8 mouse cellular contexts compared by ENCODE assay signal in the genomic region with DNA sequence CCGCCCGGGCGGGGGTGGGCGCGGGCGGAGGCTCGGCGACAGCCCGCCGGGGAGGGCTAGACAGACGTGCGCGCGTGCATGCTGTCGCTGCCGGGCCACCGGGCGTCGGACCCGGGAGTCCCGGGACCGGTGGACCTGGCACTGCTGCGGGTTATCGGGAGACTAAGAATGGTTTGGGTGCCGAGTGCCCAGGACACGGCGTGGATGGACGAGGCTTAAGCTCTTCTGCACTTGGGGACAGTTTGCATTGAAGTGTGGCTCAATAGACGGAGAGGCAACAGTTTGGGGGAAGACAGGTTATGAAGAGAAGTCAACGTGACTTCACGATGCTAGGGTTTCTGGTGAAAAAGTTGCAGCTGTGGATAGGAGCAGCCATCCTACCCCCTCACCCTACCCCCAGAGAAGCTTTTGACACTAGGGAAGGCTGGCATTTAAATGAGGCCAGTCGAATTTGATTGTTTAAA. TPM values are rescaled to one million over a fixed set of nuclear protein-coding genes. Genes with fewer than 3 reads are reported as not detected.
DNase-seq lines count a peak whose midpoint lies in the region; ATAC-seq and TF ChIP-seq lines count a peak whose summit lies in the region.

No protein-coding gene starts in this region.

- peak; percentile 54 for DNase-seq in embryo, embryonic 10.5 days (ENCODE audit: low spot score)
- DNase-seq in embryo, embryonic 9.5 days (ENCODE audit: extremely low spot score): no peak
- DNase-seq in spleen, adult 2 months (ENCODE audit: low read depth in 1 of 2, low spot score in 2 of 2): no peak
- DNase-seq in spleen, adult 12 weeks (ENCODE audit: low spot score): no peak
- no peak for DNase-seq in forebrain, embryonic 11.5 days (ENCODE audit: low spot score)
- DNase-seq in gastrocnemius, adult 8-10 months (ENCODE audit: low spot score in 2 of 2): no peak

- no peak for ATAC-seq in forebrain, embryonic 11.5 days (replicated peaks; ENCODE audit: low FRiP score)
- ATAC-seq in limb, embryonic 12.5 days (ENCODE audit: insufficient number of reproducible peaks, insufficient read depth, low FRiP score, low TSS enrichment, low read depth): no peak
- ATAC-seq in neural tube, embryonic 13.5 days (ENCODE audit: low read depth): no peak

- TF ChIP-seq CTCF in spleen, adult 2 months (IDR thresholded peaks at IDR 0.05; ENCODE audit: extremely low read depth, insufficient read depth, insufficient read length, insufficient replicate concordance): no peak

- H3K9ac ChIP-seq in forebrain, embryonic 11.5 days (ENCODE audit: low read length): peak overlapping the region; percentile 90
- H3K9ac ChIP-seq in limb, embryonic 12.5 days (replicated peaks): peak overlapping the region; percentile 95
- H3K9ac ChIP-seq in neural tube, embryonic 13.5 days: peak overlapping the region; percentile 92

- H3K4me1 ChIP-seq in spleen, adult 2 months (ENCODE audit: control insufficient read depth, insufficient read depth, insufficient read length): peaks cover 8% of the 10 kb centered on the region
- H3K4me1 ChIP-seq in forebrain, embryonic 11.5 days (replicated peaks; ENCODE audit: control insufficient read depth, insufficient read depth, low read length): peaks cover 7% of the 10 kb centered on the region; the same call in 1 of the 2 replicates
- peaks cover 33% of the 10 kb centered on the region for H3K4me1 ChIP-seq in limb, embryonic 12.5 days (replicated peaks)
- peaks cover 58% of the 10 kb centered on the region for H3K4me1 ChIP-seq in neural tube, embryonic 13.5 days (replicated peaks)

- H3K27ac ChIP-seq in spleen, adult 2 months (ENCODE audit: insufficient read depth, low read length): no peak overlapping the region
- H3K27ac ChIP-seq in forebrain, embryonic 11.5 days (ENCODE audit: low read depth, low read length): peak overlapping the region; percentile 89
- peak overlapping the region; percentile 93 for H3K27ac ChIP-seq in limb, embryonic 12.5 days
- peak overlapping the region; percentile 97 for H3K27ac ChIP-seq in neural tube, embryonic 13.5 days (replicated peaks)

- peak overlapping the region; percentile 73 for H3K4me2 ChIP-seq in forebrain, embryonic 11.5 days (ENCODE audit: low read depth, low read length, severe bottlenecking)
- H3K4me2 ChIP-seq in limb, embryonic 12.5 days: peak overlapping the region; percentile 72
- peak overlapping the region; percentile 76 for H3K4me2 ChIP-seq in neural tube, embryonic 13.5 days

- peak overlapping the region; percentile 66 for H3K4me3 ChIP-seq in spleen, adult 2 months (ENCODE audit: extremely low read depth, insufficient read depth, insufficient read length)
- peak overlapping the region; percentile 87 for H3K4me3 ChIP-seq in forebrain, embryonic 11.5 days (ENCODE audit: low read depth, low read length)
- peak overlapping the region; percentile 96 for H3K4me3 ChIP-seq in limb, embryonic 12.5 days (replicated peaks)
- peak overlapping the region; percentile 85 for H3K4me3 ChIP-seq in neural tube, embryonic 13.5 days

- H3K36me3 ChIP-seq in spleen, adult 2 months (ENCODE audit: control insufficient read depth, insufficient read depth, low read length): no peaks in the 10 kb centered on the region
- H3K36me3 ChIP-seq in forebrain, embryonic 11.5 days (ENCODE audit: control insufficient read depth, insufficient read depth, low read length): no peaks in the 10 kb centered on the region
- H3K36me3 ChIP-seq in limb, embryonic 12.5 days: no peaks in the 10 kb centered on the region
- H3K36me3 ChIP-seq in neural tube, embryonic 13.5 days: no peaks in the 10 kb centered on the region

- H3K27me3 ChIP-seq in spleen, adult 2 months (ENCODE audit: control insufficient read depth, insufficient read depth, low read length): peaks cover 2% of the 10 kb centered on the region
- no peaks in the 10 kb centered on the region for H3K27me3 ChIP-seq in forebrain, embryonic 11.5 days (ENCODE audit: control insufficient read depth, insufficient read depth, low read length)
- H3K27me3 ChIP-seq in limb, embryonic 12.5 days: no peaks in the 10 kb centered on the region
- H3K27me3 ChIP-seq in neural tube, embryonic 13.5 days: no peaks in the 10 kb centered on the region

- TF ChIP-seq POLR2A in spleen, adult 2 months (IDR thresholded peaks at IDR 0.05; ENCODE audit: low read depth, low read length): no peak

- WGBS in spleen, adult 2 months: under 1% methylated on average over 31 of the region's 32 CpGs
- WGBS in forebrain, embryonic 11.5 days: 0% methylated on average over 32 of the region's 32 CpGs
- under 1% methylated on average over 32 of the region's 32 CpGs for WGBS in limb, embryonic 12.5 days
- 0% methylated on average over 32 of the region's 32 CpGs for WGBS in neural tube, embryonic 13.5 days

- H3K9me3 ChIP-seq in forebrain, embryonic 11.5 days (ENCODE audit: control insufficient read depth, low read length): no peaks in the 10 kb centered on the region
- H3K9me3 ChIP-seq in limb, embryonic 12.5 days: no peaks in the 10 kb centered on the region
- H3K9me3 ChIP-seq in neural tube, embryonic 13.5 days: no peaks in the 10 kb centered on the region

RNA-seq across cellular contexts. Expression of gene Mboat2, which starts 1.3 kb away (rescaled TPM):
- polyA plus RNA-seq in spleen, adult 2 months (2012; rRNA removed): 1.2 and 1.4 TPM in 2 replicates
- polyA plus RNA-seq in forebrain, embryonic 11.5 days (2014; fragmentation: Nextera tagmentation; extraction: Ambion mirVana): 55.7 and 59.3 TPM in 2 replicates
- 56.3 and 59.1 TPM in 2 replicates for polyA plus RNA-seq in limb, embryonic 12.5 days (2016; fragmentation: Nextera tagmentation; extraction: Ambion mirVana)
- 72.1 and 79.1 TPM in 2 replicates for polyA plus RNA-seq in neural tube, embryonic 13.5 days (2015; fragmentation: Nextera tagmentation; extraction: Ambion mirVana)
- total RNA-seq in gastrocnemius, adult 8-10 months (2022): 1 to 10 TPM in 2 of 4 experiments, under 1 TPM in 2; 0.73 to 1.4 (median 1.2) TPM

Comparison
In these comparisons a context has a peak if more than half of its experiments do, and no peak if none do; other contexts are left out.
1. RNA of gene Mboat2, which starts 1.3 kb away (polyA plus RNA-seq): 72.1 to 79.1 TPM in neural tube, embryonic 13.5 days, 56.3 to 59.1 TPM in limb, embryonic 12.5 days and 55.7 to 59.3 TPM in forebrain, embryonic 11.5 days; 1.2 to 1.4 TPM in spleen, adult 2 months; every median in the first group is over 10 times any median in the second.
2. Peak in every context shown above with its lines, with median percentiles within 50 percentile points of each other: H3K4me3 ChIP-seq, H3K4me2 ChIP-seq and H3K9ac ChIP-seq.